Mouse (Mus musculus) stomach, embryonic 15.5 days (tissue): ENCODE data around the gene Ccl5. TPM values are rescaled to one million over a fixed set of nuclear protein-coding genes. Genes with fewer than 3 reads are reported as not detected.

Source experiments
- polyA plus RNA-seq: library from polyadenylated mRNA; unstranded; fragments of >200 nt; fragmentation: Nextera tagmentation; extraction: Ambion mirVana; gene quantifications from 2 replicates; pipeline ENCODE4 v1.2.1, GENCODE M21; 2015

Gene Ccl5
- polyA plus RNA-seq, 1 experiment from 2014 or later: 1.7 TPM

Other genes with a start within 250 kb of the Ccl5 start
- 1.1 and 2.6 TPM in 2 replicates for gene Slfn14, start 243.8 kb downstream of the Ccl5 start, polyA plus RNA-seq
- 42.3 and 53.0 TPM in 2 replicates for gene Ap2b1, start 231.5 kb downstream of the Ccl5 start, polyA plus RNA-seq
- 14.0 TPM in 2 replicates for gene Pex12, start 227.9 kb downstream of the Ccl5 start, polyA plus RNA-seq
- 2.4 and 2.7 TPM in 2 replicates for gene Rasl10b, start 121.4 kb downstream of the Ccl5 start, polyA plus RNA-seq
- 0.08 TPM in 1 of 2 replicates, not detected in the other for gene Gas2l2, start 101.1 kb downstream of the Ccl5 start, polyA plus RNA-seq
- gene 1700020L24Rik, start 92.8 kb downstream of the Ccl5 start, polyA plus RNA-seq: 0.72 and 1.1 TPM in 2 replicates
- gene Mmp28, start 67.4 kb downstream of the Ccl5 start, polyA plus RNA-seq: 2.4 and 3.1 TPM in 2 replicates
- gene Taf15, start 57.4 kb downstream of the Ccl5 start, polyA plus RNA-seq: 13.4 and 14.9 TPM in 2 replicates
- not detected in 2 replicates for gene Heatr9, start 8.3 kb downstream of the Ccl5 start, polyA plus RNA-seq
- 12.9 and 14.2 TPM in 2 replicates for gene Ccl9, start 48.1 kb upstream of the Ccl5 start, polyA plus RNA-seq
- gene Ccl6, start 62.6 kb upstream of the Ccl5 start, polyA plus RNA-seq: 12.5 and 16.1 TPM in 2 replicates
- not detected in 2 replicates for gene Rpl9-ps1, start 115.1 kb upstream of the Ccl5 start, polyA plus RNA-seq
- 0.66 and 1.0 TPM in 2 replicates for gene Ccl3, start 118.8 kb upstream of the Ccl5 start, polyA plus RNA-seq
- 0.21 and 0.71 TPM in 2 replicates for gene Ccl4, start 132.1 kb upstream of the Ccl5 start, polyA plus RNA-seq
- gene Wfdc17, start 173.5 kb upstream of the Ccl5 start, polyA plus RNA-seq: 4.7 and 6.0 TPM in 2 replicates
- gene Wfdc18, start 178.5 kb upstream of the Ccl5 start, polyA plus RNA-seq: 0.57 and 0.66 TPM in 2 replicates
- gene Wfdc21, start 216.4 kb upstream of the Ccl5 start, polyA plus RNA-seq: 8.1 and 9.1 TPM in 2 replicates
- 21.1 TPM in 2 replicates for gene Heatr6, start 223.2 kb upstream of the Ccl5 start, polyA plus RNA-seq